Mouse (Mus musculus) MEL (cell line): ENCODE measurements at regions not wholly inside any gene's neighbourhood (a gene's known extent, or its start where the extent isn't known, plus 50 kb on each side); places are given as distances from the start of the nearest gene placed in this dataset.

Experiments
- CTCF ChIP-seq, 3 experiments: IDR thresholded peaks in 2 of 3; conservative IDR thresholded peaks in 1 of 3; 2 replicates each; pipeline ENCODE4 v1.5.1; 2011 to 2012; ENCODE audit warnings: low read length in 3 of 3, low read depth in 2 of 3, mild to moderate bottlenecking in 2 of 3, improper control_type of control experiment in 1 of 3, inconsistent platforms in 1 of 3, mixed read lengths in 1 of 3, moderate library complexity in 1 of 3; ENCODE audit not compliant: control insufficient read depth in 1 of 3, insufficient read depth in 1 of 3, poor library complexity in 1 of 3, severe bottlenecking in 1 of 3
- GATA1 ChIP-seq: IDR thresholded peaks from 2 replicates; pipeline ENCODE4 v1.6.1; 2011; ENCODE audit warnings: low read depth, low read length, improper control_type of control experiment
- POLR2AphosphoS2 ChIP-seq: IDR thresholded peaks from 2 replicates; pipeline ENCODE4 v1.6.1; 2011; ENCODE audit warnings: low read length, improper control_type of control experiment
- TAL1 ChIP-seq: IDR thresholded peaks from 2 replicates; pipeline ENCODE4 v1.6.1; 2012; ENCODE audit warnings: mild to moderate bottlenecking, inconsistent platforms, low read length, moderate library complexity, mixed read lengths
- ZC3H11A ChIP-seq: IDR thresholded peaks from 2 replicates; pipeline ENCODE4 v1.6.1; 2012; ENCODE audit warnings: low read depth, mild to moderate bottlenecking, inconsistent platforms, low read length, improper control_type of control experiment
- ZKSCAN1 ChIP-seq: IDR thresholded peaks from 2 replicates; pipeline ENCODE4 v1.6.1; 2012; ENCODE audit warnings: low read depth, mild to moderate bottlenecking, inconsistent platforms, low read length, improper control_type of control experiment, moderate library complexity
- ZMIZ1 ChIP-seq: IDR thresholded peaks from 2 replicates; pipeline ENCODE4 v1.6.1; 2012; ENCODE audit warnings: low read depth, mild to moderate bottlenecking, inconsistent platforms, low read length, improper control_type of control experiment, moderate library complexity

DNA sequence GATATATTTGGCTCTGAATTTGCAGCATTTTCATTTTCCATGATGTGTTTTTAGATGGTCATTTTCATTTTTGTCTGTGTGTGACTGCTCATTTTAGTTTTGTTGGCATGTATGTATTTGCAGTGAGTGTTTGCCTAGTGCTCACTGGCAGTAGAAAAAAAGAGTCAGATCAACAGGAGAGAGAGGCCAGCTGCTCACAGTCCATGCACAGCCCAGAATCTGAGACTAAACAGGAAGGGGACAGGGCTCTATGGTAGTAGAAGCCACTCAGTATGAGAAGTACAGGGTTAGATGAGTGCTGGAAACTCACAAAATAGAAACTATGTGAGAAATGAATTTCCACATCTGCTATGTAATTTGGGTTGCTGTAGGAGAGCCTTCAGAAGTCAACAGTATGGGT, 56.3 kb upstream of the Cntnap5b start:
- TF ChIP-seq POLR2AphosphoS2 = no peak
- TF ChIP-seq ZC3H11A = no peak
- TF ChIP-seq CTCF (IDR thresholded peaks at IDR 0.05 in 2 of 3, conservative IDR thresholded peaks at IDR 0.05 in 1 of 3; ENCODE audit: control insufficient read depth in 1 of 3, insufficient read depth in 1 of 3, low read depth in 2 of 3, low read length in 3 of 3, poor library complexity in 1 of 3, severe bottlenecking in 1 of 3) = no peak
- TF ChIP-seq GATA1 = no peak
- TF ChIP-seq TAL1 = no peak
- no peak for TF ChIP-seq ZMIZ1
- no peak for TF ChIP-seq ZKSCAN1
